Comparison of ENCODE assay signal across 8 mouse cellular contexts in genomic region chr11:25862686-25863085, GRCm38 (mm10).
A peak's percentile ranks its signal among the peaks of the same experiment; 100 is the strongest.
DNase-seq lines count a peak whose midpoint lies in the region; ATAC-seq and TF ChIP-seq lines count a peak whose summit lies in the region.

No protein-coding gene starts in this region.

- no peak for TF ChIP-seq EP300 in lung, postnatal 0 days (IDR thresholded peaks at IDR 0.05)

- in situ Hi-C loops in ES-E14 (cut with MboI; ENCODE audit: low sequenced_read_pairs in 2 of 2, unreplicated experiment in 2 of 2): no loop called here

- 0 out of 2 replicates have a peak, but pooled peaks have one; percentile 38 for ATAC-seq in lung, postnatal 0 days

- H3K4me2 ChIP-seq in lung, postnatal 0 days (replicated peaks; ENCODE audit: low read depth, low read length): no peak overlapping the region

- peak; percentile 87 for TF ChIP-seq CTCF in lung, postnatal 0 days (IDR thresholded peaks at IDR 0.05)

- WGBS in forebrain, embryonic 10.5 days: 7% methylated on average over 9 of the region's 9 CpGs
- 13% methylated on average over 9 of the region's 9 CpGs for WGBS in lung, postnatal 0 days

- peaks cover 9% of the 10 kb centered on the region; the same call in 1 of the 2 replicates for H3K27me3 ChIP-seq in forebrain, embryonic 10.5 days (ENCODE audit: poor library complexity, severe bottlenecking)
- no peaks in the 10 kb centered on the region for H3K27me3 ChIP-seq in lung, postnatal 0 days (replicated peaks; ENCODE audit: insufficient read depth, low read length)

- H3K27ac ChIP-seq in ES-E14 (ENCODE audit: insufficient read depth, low read depth, low read length, poor library complexity, severe bottlenecking): no peak overlapping the region
- peak overlapping the region; percentile 44; the same call in 1 of the 2 replicates for H3K27ac ChIP-seq in forebrain, embryonic 10.5 days
- no peak overlapping the region for H3K27ac ChIP-seq in lung, postnatal 0 days (ENCODE audit: low read length)

- H3K4me1 ChIP-seq in ES-E14 (ENCODE audit: control insufficient read depth in 2 of 2, insufficient read depth in 2 of 2, low read length in 2 of 2, poor library complexity in 1 of 2): no peaks in the 10 kb centered on the region
- peaks cover 6% of the 10 kb centered on the region for H3K4me1 ChIP-seq in forebrain, embryonic 10.5 days
- H3K4me1 ChIP-seq in lung, postnatal 0 days (ENCODE audit: insufficient read depth, low read depth, low read length): no peaks in the 10 kb centered on the region

- H3K36me3 ChIP-seq in ES-E14 (ENCODE audit: control insufficient read depth, insufficient read depth, low read length, poor library complexity, severe bottlenecking): no peaks in the 10 kb centered on the region
- no peaks in the 10 kb centered on the region for H3K36me3 ChIP-seq in forebrain, embryonic 10.5 days (replicated peaks)
- no peaks in the 10 kb centered on the region for H3K36me3 ChIP-seq in lung, postnatal 0 days (ENCODE audit: insufficient read depth, low read length)

- no peak overlapping the region for H3K9ac ChIP-seq in ES-E14 (ENCODE audit: insufficient read depth, low read depth, low read length, poor library complexity, severe bottlenecking)
- no peak overlapping the region for H3K9ac ChIP-seq in lung, postnatal 0 days (replicated peaks; ENCODE audit: low read depth)

- no peaks in the 10 kb centered on the region for H3K9me3 ChIP-seq in ES-E14 (ENCODE audit: control insufficient read depth, insufficient read depth, low read depth, low read length)
- H3K9me3 ChIP-seq in forebrain, embryonic 10.5 days: no peaks in the 10 kb centered on the region
- no peaks in the 10 kb centered on the region for H3K9me3 ChIP-seq in lung, postnatal 0 days (ENCODE audit: low read length)

- no peak overlapping the region for H3K4me3 ChIP-seq in ES-E14 (ENCODE audit: insufficient read depth in 1 of 2, low read depth in 1 of 2, low read length in 2 of 2, poor library complexity in 1 of 2, severe bottlenecking in 1 of 2)
- H3K4me3 ChIP-seq in forebrain, embryonic 10.5 days: no peak overlapping the region
- no peak overlapping the region for H3K4me3 ChIP-seq in lung, postnatal 0 days (ENCODE audit: low read depth, low read length)

- peak; percentile 57 for DNase-seq in ES-E14 (ENCODE audit: low read depth, low spot score)
- DNase-seq in brain, adult 2 months (ENCODE audit: low read depth, low spot score): peak; percentile 79
- DNase-seq in forebrain, embryonic 10.5 days (ENCODE audit: extremely low spot score, low spot score): peak; percentile 80
- peak; percentile 79 for DNase-seq in heart, postnatal 4 days
- peak; percentile 51 to 79 for DNase-seq in layer of hippocampus, adult 18-20 months (ENCODE audit: low spot score in 2 of 2)
- peak; percentile 56 for DNase-seq in lung, postnatal 0 days (ENCODE audit: low spot score)
- peak; percentile 32 for DNase-seq in retina, adult 2 months (ENCODE audit: low read depth, low spot score)
- DNase-seq in urinary bladder, postnatal 14 days (ENCODE audit: low spot score): peak; percentile 70

TF ChIP-seq in ES-E14, 5 proteins besides CTCF, POLR2A, EP300 and RAD21:
- TF ChIP-seq MAFK (IDR thresholded peaks at IDR 0.05; ENCODE audit: insufficient read depth, low read depth, low read length): no peak
- TF ChIP-seq ZNF384 (IDR thresholded peaks at IDR 0.05; ENCODE audit: low read depth, low read length): no peak
- TF ChIP-seq ZC3H11A (IDR thresholded peaks at IDR 0.05; ENCODE audit: borderline replicate concordance, low read depth, low read length): peak; percentile 95
- no peak for TF ChIP-seq HCFC1 (IDR thresholded peaks at IDR 0.05; ENCODE audit: borderline replicate concordance, insufficient read depth, low read length)
- TF ChIP-seq CHD2 (IDR thresholded peaks at IDR 0.05; ENCODE audit: low read depth, low read length): no peak
TF ChIP-seq in ES-E14: peak in this region for 1.
